Mouse (Mus musculus): Measurements from ENCODE around the gene Wwox. TPM values are rescaled to one million over a fixed set of nuclear protein-coding genes. Genes with fewer than 3 reads are reported as not detected.

Wwox gene
- polyA plus RNA-seq, 1 experiment from 2014 or later, result 13.8 TPM

DNA sequence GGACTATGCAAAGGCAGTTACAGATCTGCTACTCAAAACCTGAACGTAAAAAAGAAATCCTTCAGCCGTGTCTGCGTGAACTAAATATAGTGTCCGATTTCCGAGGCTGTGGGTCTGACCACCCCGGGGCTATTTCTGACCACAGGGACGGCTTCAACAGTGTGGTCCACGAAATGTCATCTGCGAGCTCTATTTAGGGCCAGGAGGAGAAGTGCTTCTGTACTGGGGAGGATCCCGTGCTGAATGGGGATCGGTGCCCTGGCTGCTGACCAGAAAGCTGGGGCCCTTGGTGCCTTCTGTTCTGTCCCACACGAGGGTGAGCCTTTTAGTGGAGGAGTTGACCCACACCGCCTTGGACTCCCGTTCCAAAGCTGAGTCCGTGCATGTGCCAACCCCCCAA lies 395.3 kb downstream of the Wwox start:
- H3K9ac ChIP-seq (replicated peaks; ENCODE audit: low read depth, low read length), result no peak overlapping the region
- H3K27me3 ChIP-seq (ENCODE audit: control insufficient read depth, insufficient read depth, low read length), result no peaks in the 10 kb centered on the region
- no peaks in the 10 kb centered on the region for H3K36me3 ChIP-seq (ENCODE audit: control insufficient read depth, insufficient read depth, low read length)
- ATAC-seq (ENCODE audit: low read depth), result no peak
- no peaks in the 10 kb centered on the region for H3K9me3 ChIP-seq (ENCODE audit: control insufficient read depth, low read length)
- no peak overlapping the region for H3K4me3 ChIP-seq (ENCODE audit: low read depth, low read length)
- WGBS, result 89% methylated on average over 15 of the region's 15 CpGs
- no peak overlapping the region for H3K27ac ChIP-seq (ENCODE audit: low read depth, low read length)
- H3K4me2 ChIP-seq (ENCODE audit: low read depth, low read length), result no peak overlapping the region
- peaks cover 4% of the 10 kb centered on the region; the same call in 1 of the 2 replicates for H3K4me1 ChIP-seq (ENCODE audit: control insufficient read depth, insufficient read depth, low read length)

DNA sequence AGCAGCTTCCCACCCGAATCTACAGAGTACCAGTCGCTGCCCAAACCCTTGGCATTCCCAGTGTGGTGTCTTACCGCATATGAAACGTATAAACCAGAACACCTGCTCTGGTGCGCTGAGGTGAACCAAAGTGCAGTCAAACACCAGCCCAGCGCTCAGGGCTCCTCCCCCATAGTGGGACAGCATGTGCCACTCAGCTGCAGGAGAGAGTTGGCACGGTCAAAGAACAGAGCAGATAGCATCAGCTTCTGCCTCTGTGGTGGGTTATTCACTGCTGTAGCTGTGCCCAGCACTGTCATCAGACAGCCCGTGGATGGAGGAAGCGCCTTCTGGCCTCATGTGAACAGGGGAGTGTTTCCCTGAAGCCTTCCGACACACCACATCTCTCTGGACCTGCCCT lies 400.5 kb downstream of the Wwox start:
- WGBS, result 89% methylated on average over 10 of the region's 10 CpGs
- peaks cover 3% of the 10 kb centered on the region; the same call in 1 of the 2 replicates for H3K4me1 ChIP-seq (ENCODE audit: control insufficient read depth, insufficient read depth, low read length)
- no peaks in the 10 kb centered on the region for H3K27me3 ChIP-seq (ENCODE audit: control insufficient read depth, insufficient read depth, low read length)
- no peak overlapping the region for H3K27ac ChIP-seq (ENCODE audit: low read depth, low read length)
- H3K4me2 ChIP-seq (ENCODE audit: low read depth, low read length), result no peak overlapping the region
- H3K36me3 ChIP-seq (ENCODE audit: control insufficient read depth, insufficient read depth, low read length), result no peaks in the 10 kb centered on the region
- no peak overlapping the region for H3K4me3 ChIP-seq (ENCODE audit: low read depth, low read length)
- no peak overlapping the region for H3K9ac ChIP-seq (replicated peaks; ENCODE audit: low read depth, low read length)
- H3K9me3 ChIP-seq (ENCODE audit: control insufficient read depth, low read length), result no peaks in the 10 kb centered on the region
- no peak for ATAC-seq (ENCODE audit: low read depth)

DNA sequence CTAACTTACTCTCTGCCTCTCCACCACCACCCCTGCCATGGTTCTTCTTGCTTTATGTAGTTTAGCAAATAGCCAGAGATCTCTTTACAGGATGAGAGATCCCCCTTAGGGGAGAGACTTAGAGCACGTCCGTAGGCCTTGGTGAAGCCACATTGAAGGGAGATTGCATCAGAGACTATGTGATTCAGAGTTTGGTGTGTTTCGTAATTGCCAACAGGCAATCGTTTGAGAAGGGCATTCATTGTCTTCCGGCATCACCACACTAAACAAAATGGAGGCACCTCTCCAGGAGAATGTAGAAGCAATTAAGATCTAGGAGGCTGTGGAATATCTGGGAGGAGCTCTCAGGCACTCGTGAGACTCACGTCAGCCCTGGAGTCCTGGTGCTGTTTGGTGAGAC lies 408.2 kb downstream of the Wwox start:
- no peak for ATAC-seq (ENCODE audit: low read depth)
- H3K9ac ChIP-seq (replicated peaks; ENCODE audit: low read depth, low read length), result no peak overlapping the region
- no peak overlapping the region for H3K27ac ChIP-seq (ENCODE audit: low read depth, low read length)
- H3K27me3 ChIP-seq (ENCODE audit: control insufficient read depth, insufficient read depth, low read length), result no peaks in the 10 kb centered on the region
- H3K4me3 ChIP-seq (ENCODE audit: low read depth, low read length), result no peak overlapping the region
- no peaks in the 10 kb centered on the region for H3K36me3 ChIP-seq (ENCODE audit: control insufficient read depth, insufficient read depth, low read length)
- no peak overlapping the region for H3K4me2 ChIP-seq (ENCODE audit: low read depth, low read length)
- WGBS, result 87% methylated on average over 7 of the region's 7 CpGs
- H3K9me3 ChIP-seq (ENCODE audit: control insufficient read depth, low read length), result no peaks in the 10 kb centered on the region
- H3K4me1 ChIP-seq (ENCODE audit: control insufficient read depth, insufficient read depth, low read length), result peaks cover 3% of the 10 kb centered on the region; the same call in 1 of the 2 replicates

DNA sequence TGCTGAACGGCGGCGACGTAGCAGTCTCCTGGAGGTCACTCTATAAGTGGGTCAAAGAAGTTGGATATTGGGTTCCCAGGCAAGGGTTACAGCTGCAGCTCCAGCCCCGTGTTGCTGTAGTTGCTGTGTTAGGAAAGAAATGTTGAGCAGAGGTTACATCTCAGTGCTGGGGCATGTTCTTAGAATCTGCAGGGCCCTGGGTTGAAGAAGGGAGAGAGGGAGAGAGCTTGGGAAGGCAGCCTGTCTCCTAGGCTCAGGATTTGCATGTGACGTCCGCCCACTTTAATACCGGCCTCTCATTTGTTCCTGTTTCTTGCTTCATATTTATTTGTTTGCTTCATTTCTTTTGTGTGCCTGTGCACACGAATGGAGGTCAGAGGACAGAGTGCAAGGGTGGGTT lies 410.0 kb downstream of the Wwox start:
- no peaks in the 10 kb centered on the region for H3K9me3 ChIP-seq (ENCODE audit: control insufficient read depth, low read length)
- peaks cover 1% of the 10 kb centered on the region; the same call in 1 of the 2 replicates for H3K4me1 ChIP-seq (ENCODE audit: control insufficient read depth, insufficient read depth, low read length)
- H3K9ac ChIP-seq (replicated peaks; ENCODE audit: low read depth, low read length), result no peak overlapping the region
- H3K36me3 ChIP-seq (ENCODE audit: control insufficient read depth, insufficient read depth, low read length), result no peaks in the 10 kb centered on the region
- H3K4me2 ChIP-seq (ENCODE audit: low read depth, low read length), result no peak overlapping the region
- H3K27me3 ChIP-seq (ENCODE audit: control insufficient read depth, insufficient read depth, low read length), result no peaks in the 10 kb centered on the region
- no peak overlapping the region for H3K27ac ChIP-seq (ENCODE audit: low read depth, low read length)
- no peak for ATAC-seq (ENCODE audit: low read depth)
- 75% methylated on average over 9 of the region's 9 CpGs for WGBS
- no peak overlapping the region for H3K4me3 ChIP-seq (ENCODE audit: low read depth, low read length)

DNA sequence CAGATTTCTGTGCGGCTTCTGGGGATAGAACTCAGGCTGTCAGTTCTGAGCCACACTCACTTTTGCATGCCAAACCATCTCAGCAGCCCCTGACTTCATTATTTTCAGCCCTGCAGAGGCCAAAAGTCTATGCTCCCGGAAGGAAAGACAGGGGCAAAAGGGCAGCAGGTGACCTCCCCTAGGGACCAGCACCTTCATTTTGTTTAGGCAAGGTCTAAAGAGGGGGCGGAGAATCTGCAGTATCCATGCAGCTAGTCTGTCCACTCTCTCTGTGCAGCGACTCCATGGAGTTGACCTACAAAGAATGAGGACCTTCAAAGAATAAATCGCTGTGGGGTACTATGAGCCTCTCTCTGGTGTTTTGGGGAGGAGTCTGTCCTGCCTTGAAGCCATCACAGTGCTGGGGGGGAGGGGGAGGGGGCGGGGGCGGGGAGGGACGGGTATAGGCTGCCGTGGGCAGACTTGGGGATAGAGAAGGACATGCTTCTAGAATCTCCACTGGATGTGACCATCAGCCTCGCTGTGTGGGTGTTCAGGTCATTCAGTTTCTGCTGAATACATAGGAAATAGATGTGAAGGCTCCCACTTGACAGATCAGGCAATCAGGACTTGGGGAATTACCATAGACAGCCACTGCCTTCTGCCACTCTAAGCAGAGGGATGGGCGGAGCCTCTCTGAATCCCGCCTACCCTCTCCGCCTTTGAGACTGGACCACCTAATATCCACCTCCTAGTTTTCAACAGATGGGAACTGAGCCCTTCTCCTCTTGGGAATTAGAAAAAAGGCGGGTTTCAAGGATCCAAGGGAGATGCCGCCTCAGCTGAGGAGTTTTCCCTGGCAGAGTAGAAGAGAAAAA lies 410.8 kb downstream of the Wwox start:
- WGBS, result 43% methylated on average over 15 of the region's 15 CpGs
- ATAC-seq (ENCODE audit: low read depth), result no peak

DNA sequence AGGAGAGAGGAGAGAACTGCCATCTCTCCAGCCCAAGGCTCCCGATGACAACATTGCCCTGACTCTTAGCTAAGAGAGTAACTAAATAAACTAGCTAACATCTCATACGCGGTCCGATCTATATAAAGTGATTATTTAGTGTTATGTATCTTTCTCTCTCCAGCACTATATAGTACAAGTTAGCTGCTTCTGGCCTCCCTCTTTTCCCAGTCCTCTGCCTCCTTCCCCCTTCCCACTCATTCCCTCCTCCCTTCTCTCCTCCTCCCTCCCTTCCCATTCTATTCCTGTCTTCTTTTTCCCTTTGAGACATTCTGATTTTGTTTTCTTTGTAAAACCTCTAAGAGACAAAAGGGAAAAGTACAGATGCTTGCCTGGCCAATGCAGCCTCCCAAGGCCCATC lies 414.3 kb downstream of the Wwox start:
- H3K36me3 ChIP-seq (ENCODE audit: control insufficient read depth, insufficient read depth, low read length), result no peaks in the 10 kb centered on the region
- H3K9ac ChIP-seq (replicated peaks; ENCODE audit: low read depth, low read length), result no peak overlapping the region
- H3K4me2 ChIP-seq (ENCODE audit: low read depth, low read length), result no peak overlapping the region
- H3K27ac ChIP-seq (ENCODE audit: low read depth, low read length), result no peak overlapping the region
- no peaks in the 10 kb centered on the region for H3K4me1 ChIP-seq (ENCODE audit: control insufficient read depth, insufficient read depth, low read length)
- WGBS, result 97% methylated on average over 4 of the region's 4 CpGs
- no peaks in the 10 kb centered on the region for H3K27me3 ChIP-seq (ENCODE audit: control insufficient read depth, insufficient read depth, low read length)
- H3K4me3 ChIP-seq (ENCODE audit: low read depth, low read length), result no peak overlapping the region
- no peak for ATAC-seq (ENCODE audit: low read depth)
- H3K9me3 ChIP-seq (ENCODE audit: control insufficient read depth, low read length), result no peaks in the 10 kb centered on the region

More for the DNA sequence above, 410.8 kb downstream of the Wwox start:
- no peaks in the 10 kb centered on the region for H3K36me3 ChIP-seq (ENCODE audit: control insufficient read depth, insufficient read depth, low read length)
- no peaks in the 10 kb centered on the region for H3K4me1 ChIP-seq (ENCODE audit: control insufficient read depth, insufficient read depth, low read length)
- H3K9me3 ChIP-seq (ENCODE audit: control insufficient read depth, low read length), result no peaks in the 10 kb centered on the region
- no peak overlapping the region for H3K4me3 ChIP-seq (ENCODE audit: low read depth, low read length)
- H3K4me2 ChIP-seq (ENCODE audit: low read depth, low read length), result no peak overlapping the region
- H3K27me3 ChIP-seq (ENCODE audit: control insufficient read depth, insufficient read depth, low read length), result no peaks in the 10 kb centered on the region
- H3K27ac ChIP-seq (ENCODE audit: low read depth, low read length), result no peak overlapping the region
- H3K9ac ChIP-seq (replicated peaks; ENCODE audit: low read depth, low read length), result no peak overlapping the region

DNA sequence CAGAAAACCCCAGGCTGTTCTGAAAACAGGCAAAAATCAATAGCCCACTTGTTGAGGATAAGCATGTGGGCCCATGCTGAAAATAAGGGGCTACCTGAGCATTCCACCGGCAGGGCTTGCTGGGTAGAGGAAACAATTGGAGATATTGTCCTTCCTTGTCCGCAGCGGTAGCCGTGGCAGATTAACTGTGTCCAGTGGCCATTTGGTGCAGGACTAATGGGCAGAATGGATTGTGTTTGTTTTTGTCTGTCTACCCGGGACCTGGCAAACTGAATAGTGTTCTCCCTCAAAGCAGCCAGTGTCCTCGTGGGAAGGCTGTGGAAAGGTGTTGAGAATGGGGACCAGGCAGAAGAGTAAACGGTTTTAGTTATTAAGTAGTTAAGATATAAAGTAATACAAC lies 416.4 kb downstream of the Wwox start:
- H3K36me3 ChIP-seq (ENCODE audit: control insufficient read depth, insufficient read depth, low read length), result no peaks in the 10 kb centered on the region
- H3K27me3 ChIP-seq (ENCODE audit: control insufficient read depth, insufficient read depth, low read length), result no peaks in the 10 kb centered on the region
- WGBS, result 8% methylated on average over 7 of the region's 7 CpGs
- no peak overlapping the region for H3K4me2 ChIP-seq (ENCODE audit: low read depth, low read length)
- no peaks in the 10 kb centered on the region for H3K4me1 ChIP-seq (ENCODE audit: control insufficient read depth, insufficient read depth, low read length)
- no peak for ATAC-seq (ENCODE audit: low read depth)
- no peak overlapping the region for H3K27ac ChIP-seq (ENCODE audit: low read depth, low read length)
- H3K4me3 ChIP-seq (ENCODE audit: low read depth, low read length), result no peak overlapping the region
- H3K9me3 ChIP-seq (ENCODE audit: control insufficient read depth, low read length), result no peaks in the 10 kb centered on the region
- H3K9ac ChIP-seq (replicated peaks; ENCODE audit: low read depth, low read length), result no peak overlapping the region

DNA sequence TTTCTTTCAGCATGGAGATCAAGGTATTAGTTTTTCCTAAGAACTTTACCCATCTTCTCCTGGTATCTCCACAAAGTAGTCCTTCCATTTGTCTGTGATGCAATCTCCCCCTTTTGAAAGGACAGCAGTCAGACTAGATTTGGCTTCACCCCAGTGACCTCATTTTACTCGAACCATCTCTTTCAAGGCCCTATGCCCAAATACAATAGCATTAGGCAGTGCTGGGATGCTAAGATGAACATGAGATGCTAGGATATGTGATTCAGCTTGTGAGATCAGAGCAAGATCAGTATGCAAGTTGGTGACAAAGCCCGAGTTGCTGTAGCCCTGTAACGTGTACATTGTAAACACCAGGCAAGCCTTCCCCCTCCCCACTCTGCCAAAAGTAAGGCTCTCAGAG lies 426.5 kb downstream of the Wwox start:
- ATAC-seq (ENCODE audit: low read depth), result no peak
- H3K27ac ChIP-seq (ENCODE audit: low read depth, low read length), result no peak overlapping the region
- WGBS, result 40% methylated on average over 3 of the region's 3 CpGs
- H3K9ac ChIP-seq (replicated peaks; ENCODE audit: low read depth, low read length), result no peak overlapping the region
- H3K9me3 ChIP-seq (ENCODE audit: control insufficient read depth, low read length), result no peaks in the 10 kb centered on the region
- no peak overlapping the region for H3K4me3 ChIP-seq (ENCODE audit: low read depth, low read length)
- no peak overlapping the region for H3K4me2 ChIP-seq (ENCODE audit: low read depth, low read length)
- no peaks in the 10 kb centered on the region for H3K27me3 ChIP-seq (ENCODE audit: control insufficient read depth, insufficient read depth, low read length)
- H3K36me3 ChIP-seq (ENCODE audit: control insufficient read depth, insufficient read depth, low read length), result no peaks in the 10 kb centered on the region
- H3K4me1 ChIP-seq (ENCODE audit: control insufficient read depth, insufficient read depth, low read length), result no peaks in the 10 kb centered on the region

DNA sequence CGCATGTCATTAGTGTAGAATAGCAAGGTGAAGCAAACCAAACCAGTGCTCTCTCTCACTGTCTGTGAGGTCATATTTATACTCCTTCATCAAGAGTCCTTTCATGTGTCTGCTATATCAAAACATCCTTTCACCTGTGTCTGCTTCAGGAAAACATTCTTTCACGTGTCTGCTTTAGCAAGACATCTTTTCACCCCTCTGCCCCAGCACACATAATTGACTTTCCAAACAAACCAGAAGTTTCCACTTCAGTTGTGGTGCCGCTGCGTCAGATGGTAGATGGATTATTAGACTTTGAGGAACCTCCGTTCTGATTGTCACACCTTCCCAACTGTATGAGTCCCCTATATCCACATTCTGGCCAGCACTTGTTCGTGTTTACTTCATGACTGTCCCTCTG lies 429.9 kb downstream of the Wwox start:
- no peak overlapping the region for H3K4me2 ChIP-seq (ENCODE audit: low read depth, low read length)
- H3K4me1 ChIP-seq (ENCODE audit: control insufficient read depth, insufficient read depth, low read length), result peaks cover 3% of the 10 kb centered on the region; the same call in 1 of the 2 replicates
- no peak overlapping the region for H3K9ac ChIP-seq (replicated peaks; ENCODE audit: low read depth, low read length)
- no peaks in the 10 kb centered on the region for H3K27me3 ChIP-seq (ENCODE audit: control insufficient read depth, insufficient read depth, low read length)
- no peak overlapping the region for H3K27ac ChIP-seq (ENCODE audit: low read depth, low read length)
- no peak overlapping the region for H3K4me3 ChIP-seq (ENCODE audit: low read depth, low read length)
- H3K9me3 ChIP-seq (ENCODE audit: control insufficient read depth, low read length), result no peaks in the 10 kb centered on the region
- ATAC-seq (ENCODE audit: low read depth), result no peak
- 94% methylated on average over 6 of the region's 6 CpGs for WGBS
- no peaks in the 10 kb centered on the region for H3K36me3 ChIP-seq (ENCODE audit: control insufficient read depth, insufficient read depth, low read length)

All from neural tube, embryonic 14.5 days (tissue).